Mouse (Mus musculus) adrenal gland, adult 8-10 months (tissue): ENCODE measurements around the gene Dock9. TPM values are rescaled to one million over a fixed set of nuclear protein-coding genes. Genes with fewer than 3 reads are reported as not detected.

ENCODE experiments used
- DNase-seq: peaks from one replicate; pipeline ENCODE4 v3.0.0; 2022
- total RNA-seq, 4 experiments: library from RNA; stranded (reverse); gene quantifications; 2 replicates each; pipeline ENCODE4 v1.2.4; 2022

The Dock9 gene
- total RNA-seq, 4 experiments from 2014 or later: 26.1 to 41.7 (median 33.0) TPM

DNA sequence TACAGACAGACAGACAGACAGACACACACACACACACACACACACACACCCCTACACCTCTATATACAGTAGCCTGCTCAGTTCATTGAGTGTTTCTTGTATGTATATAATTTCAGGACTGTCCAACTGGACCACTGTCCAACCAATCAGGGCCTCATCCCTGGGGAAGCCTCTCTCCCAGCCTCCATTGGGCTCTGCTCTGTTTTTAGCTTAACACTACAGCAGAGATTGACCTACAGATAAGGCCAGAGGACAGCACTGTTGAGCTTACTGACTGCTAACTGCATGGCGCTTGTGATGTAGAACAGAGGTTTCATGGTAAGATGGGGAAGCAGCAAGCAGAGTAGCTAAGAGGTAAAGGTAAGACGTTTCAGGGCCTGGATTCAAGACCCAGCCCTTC is 5.7 kb downstream of the Dock9 start:
- DNase-seq: no peak

GRCm38 (mm10) chr14:121791112-121791511 is 6.5 kb downstream of the Dock9 start:
- no peak for DNase-seq

GRCm38 (mm10) chr14:121789273-121789672 is 8.4 kb downstream of the Dock9 start:
- DNase-seq: no peak

GRCm38 (mm10) chr14:121788451-121788850 is 9.2 kb downstream of the Dock9 start:
- DNase-seq: no peak

- no peak for DNase-seq
These were observed 10.2 kb downstream of the Dock9 start for GRCm38 (mm10) chr14:121787430-121787829.

GRCm38 (mm10) chr14:121786900-121787299 is 10.7 kb downstream of the Dock9 start:
- DNase-seq: no peak

DNA sequence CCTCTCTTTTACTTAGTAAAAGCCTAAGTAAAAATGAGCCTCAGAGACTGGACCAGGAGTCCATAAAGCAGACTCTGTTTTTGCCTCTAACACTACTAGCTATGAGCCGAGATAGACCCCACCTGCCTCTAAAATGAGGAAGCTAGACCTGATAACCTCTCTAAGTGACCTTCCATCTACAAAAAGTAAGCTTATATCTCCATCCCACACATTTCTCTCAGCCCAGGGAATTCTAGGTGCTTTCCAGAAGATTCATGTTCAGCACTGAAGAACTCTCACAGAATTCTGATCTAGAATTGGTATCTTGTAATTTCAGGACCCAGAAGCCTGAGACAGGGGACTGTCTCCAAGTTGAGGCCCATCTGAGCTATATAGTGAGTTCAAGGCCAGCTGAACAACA is 12.2 kb downstream of the Dock9 start:
- no peak for DNase-seq

GRCm38 (mm10) chr14:121780942-121781531 is 16.6 kb downstream of the Dock9 start:
- no peak for DNase-seq

GRCm38 (mm10) chr14:121780144-121780913 is 17.3 kb downstream of the Dock9 start:
- no peak for DNase-seq

DNA sequence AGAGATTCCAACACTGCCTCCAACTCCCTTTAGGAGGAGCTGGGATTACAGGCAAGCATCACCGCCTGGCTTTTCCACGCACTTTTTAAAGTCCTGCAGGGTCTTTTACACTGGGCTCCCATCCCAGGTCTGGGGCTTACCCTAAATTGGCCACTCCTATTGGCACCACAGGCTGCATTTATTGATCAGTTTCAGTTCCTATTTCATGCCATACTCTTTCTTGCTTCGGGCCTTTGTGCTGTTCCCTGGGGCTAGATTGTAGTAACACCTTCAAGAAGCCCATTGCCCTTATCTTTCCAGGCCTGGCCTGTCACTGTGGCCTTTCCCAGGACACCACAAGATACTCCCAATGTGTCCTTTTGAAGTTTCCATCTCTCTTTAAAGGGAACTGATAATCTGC is 18.0 kb downstream of the Dock9 start:
- DNase-seq: no peak

DNA sequence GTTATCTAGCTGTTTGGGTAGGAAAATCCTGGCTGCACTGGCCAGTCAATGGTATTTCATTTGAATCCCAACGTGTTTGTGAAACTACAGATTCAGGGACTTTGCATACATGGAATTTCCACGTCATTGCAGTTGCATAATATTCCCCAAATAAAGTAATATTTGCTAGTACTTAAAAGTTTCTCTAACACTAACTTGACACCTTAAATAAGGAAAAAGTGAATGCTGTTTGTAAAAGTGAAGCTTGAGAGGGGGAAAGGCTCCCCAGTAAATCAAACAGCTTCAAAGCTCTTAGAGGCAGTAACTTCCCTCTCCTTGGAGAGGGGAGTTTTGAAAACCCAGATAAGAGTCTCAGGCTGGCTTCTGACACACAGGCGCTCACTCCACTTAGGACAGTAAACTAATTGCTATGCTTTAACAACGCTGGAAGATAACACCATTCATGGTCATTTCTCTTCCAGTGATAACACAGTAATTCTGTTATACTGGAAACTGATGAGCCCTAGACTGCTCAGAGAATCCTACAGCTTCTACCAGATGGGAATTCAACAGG is 20.3 kb downstream of the Dock9 start:
- no peak for DNase-seq

- DNase-seq: no peak
These were observed 20.9 kb downstream of the Dock9 start for GRCm38 (mm10) chr14:121776749-121777148.

DNA sequence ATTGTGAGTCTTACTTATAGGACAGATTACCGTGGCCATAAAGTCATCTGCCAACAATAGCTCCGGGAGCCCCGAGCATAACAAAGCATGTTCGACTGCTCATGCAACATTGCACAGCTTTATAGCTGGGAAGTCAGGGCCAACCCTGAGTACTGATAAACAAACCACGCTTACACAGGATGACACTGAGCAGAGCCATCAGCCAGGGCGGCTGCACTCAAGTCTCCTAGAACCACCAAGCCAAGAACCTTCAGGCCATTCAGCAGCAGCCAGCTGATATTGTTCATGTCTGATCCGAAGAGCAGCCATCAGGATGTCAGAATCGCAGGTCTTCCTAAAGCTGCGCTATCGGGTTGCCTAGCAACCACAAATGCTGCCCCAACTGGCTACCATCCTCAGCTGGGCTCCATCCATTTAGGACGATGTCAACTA is 35.6 kb downstream of the Dock9 start:
- no peak for DNase-seq

GRCm38 (mm10) chr14:121760403-121760802 is 37.2 kb downstream of the Dock9 start:
- DNase-seq: no peak

DNA sequence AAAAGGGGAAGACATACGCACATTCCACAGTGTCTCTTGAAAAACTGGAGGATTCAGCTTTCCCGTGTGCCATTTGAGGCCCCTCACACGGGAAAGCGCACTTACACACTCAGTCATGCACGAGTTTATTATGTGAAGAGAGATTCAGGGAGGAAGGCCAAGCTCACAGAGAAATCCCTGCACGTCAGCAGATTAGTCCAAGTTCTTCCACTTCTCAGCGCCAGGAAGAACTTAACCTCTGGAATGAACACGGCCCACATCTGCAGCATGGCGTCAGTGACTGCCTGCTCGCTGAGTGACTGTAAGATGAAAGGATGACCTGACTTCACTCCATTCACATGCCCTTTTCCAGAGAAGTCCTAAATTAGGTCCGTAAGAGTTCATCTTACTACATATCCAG is 43.5 kb downstream of the Dock9 start:
- no peak for DNase-seq

DNA sequence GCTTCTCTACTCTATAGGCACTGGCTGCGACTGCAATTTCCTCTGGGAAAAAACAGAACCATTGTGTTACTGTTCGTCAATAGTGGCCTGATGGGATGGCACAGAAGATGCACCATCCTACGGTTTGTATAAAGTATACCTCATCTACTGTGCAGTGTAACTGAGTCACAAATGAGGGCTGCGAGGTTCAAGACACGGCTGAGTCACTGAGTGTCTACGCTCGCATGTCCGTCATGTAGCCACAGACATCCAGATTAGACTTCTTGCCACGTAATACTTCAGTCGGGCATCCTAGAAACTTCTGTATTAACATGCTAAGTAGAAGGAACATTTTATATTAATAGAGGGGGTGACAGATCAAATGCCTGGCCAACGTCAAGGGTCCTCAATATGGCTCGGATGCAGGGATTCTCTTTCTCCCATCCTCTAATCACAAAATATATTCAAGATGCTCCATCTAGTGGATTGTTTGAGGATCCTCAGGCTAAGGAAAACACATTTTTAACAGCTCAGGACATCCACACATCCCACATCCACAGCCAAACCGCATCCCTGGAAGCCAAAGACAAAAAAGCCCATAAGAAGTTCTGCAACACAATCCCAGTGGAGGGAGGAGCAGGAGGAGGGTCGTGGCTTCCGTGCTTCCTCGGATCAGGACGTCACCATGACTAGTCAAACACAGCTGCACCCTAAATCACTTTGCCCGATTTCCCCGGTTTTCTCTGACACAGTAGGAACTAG is 44.8 kb downstream of the Dock9 start:
- no peak for DNase-seq

GRCm38 (mm10) chr14:121749606-121750005 is 48.0 kb downstream of the Dock9 start:
- DNase-seq: no peak

DNA sequence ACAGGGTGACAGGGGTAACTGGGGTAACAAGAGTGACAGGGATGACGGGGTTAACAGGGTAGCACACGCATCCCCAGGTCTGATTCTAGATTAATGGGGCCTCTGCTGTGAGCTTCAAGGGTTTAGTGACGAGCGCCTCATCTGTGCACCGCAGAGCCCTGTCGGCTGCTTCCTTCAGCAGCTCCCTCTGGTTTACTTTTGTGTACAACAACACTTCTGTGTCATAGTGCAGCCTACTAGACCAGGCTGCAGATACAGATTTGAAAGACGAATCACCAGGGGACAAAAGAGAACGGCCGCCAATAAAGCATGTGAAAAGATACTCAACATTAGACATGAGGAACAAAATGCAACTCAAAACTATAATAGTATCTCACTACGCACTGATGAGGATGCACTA is 48.6 kb downstream of the Dock9 start:
- DNase-seq: no peak

DNA sequence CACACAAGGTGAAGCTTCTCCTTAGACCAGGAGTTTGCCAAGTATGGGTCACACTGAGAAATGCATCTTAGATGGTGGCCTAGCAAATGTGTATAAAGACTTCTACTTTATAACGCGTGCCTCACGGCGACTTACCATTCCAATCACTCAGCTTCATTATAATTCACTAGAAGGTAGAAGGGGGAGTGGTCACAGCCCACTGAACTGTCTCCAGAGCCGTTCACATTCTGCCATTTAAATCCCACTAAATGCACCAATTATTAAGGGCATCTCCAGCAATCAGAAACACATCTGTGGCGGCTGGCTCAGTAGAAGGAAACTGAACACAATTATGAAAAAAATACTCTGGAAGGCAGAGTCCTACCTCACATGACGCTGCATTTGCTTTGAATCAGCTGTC is 50.3 kb downstream of the Dock9 start:
- no peak for DNase-seq

GRCm38 (mm10) chr14:121743787-121744417 is 53.7 kb downstream of the Dock9 start:
- DNase-seq: no peak

DNA sequence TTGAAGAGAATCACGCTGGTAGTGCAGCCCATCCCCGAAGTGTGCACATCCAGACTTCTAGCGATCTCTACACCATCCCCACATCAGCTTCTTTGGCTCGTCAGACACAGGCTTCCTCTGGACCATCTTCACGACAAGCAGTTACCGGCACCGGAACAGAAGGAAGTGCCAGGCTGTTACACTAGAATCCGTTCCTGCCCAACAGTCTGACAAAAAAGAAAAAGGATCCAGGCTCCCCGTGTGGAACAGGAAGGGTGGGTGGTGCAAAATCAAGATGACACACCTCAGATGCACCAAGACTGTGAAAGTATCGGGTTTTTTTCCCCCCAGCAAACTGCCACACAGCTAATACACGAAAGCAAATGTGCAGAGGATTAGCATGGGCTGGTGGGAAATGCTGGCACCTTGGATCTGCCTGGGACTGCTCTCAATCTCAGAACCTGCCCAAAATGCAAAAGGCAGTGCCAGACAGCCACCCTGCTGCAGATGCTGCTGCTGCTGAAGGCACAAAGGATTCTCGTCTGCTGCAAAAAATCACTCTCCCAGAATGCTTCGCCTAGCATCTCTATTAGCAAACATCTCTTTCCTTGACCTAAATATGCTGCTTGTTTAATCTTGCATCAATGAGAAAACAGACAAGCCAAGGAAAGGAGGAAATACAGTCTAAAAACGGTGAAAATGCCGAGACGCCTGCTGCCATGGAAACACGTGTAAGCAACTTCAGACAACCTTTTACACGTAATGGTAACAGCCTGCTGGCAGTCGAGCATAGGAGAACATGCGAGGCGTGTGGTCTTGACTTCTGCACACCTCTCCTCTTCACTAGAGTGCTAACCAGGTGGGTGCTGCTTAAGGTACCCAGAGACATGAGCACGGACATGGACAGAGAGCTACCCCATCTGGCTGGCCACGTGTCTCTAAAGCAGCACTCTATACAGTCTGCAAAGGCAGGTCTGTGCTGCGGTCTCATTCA is 58.9 kb downstream of the Dock9 start:
- peak; percentile 21 for DNase-seq

GRCm38 (mm10) chr14:121737277-121737676 is 60.4 kb downstream of the Dock9 start:
- no peak for DNase-seq
